8 mouse cellular contexts compared by ENCODE assay signal in the genomic region with DNA sequence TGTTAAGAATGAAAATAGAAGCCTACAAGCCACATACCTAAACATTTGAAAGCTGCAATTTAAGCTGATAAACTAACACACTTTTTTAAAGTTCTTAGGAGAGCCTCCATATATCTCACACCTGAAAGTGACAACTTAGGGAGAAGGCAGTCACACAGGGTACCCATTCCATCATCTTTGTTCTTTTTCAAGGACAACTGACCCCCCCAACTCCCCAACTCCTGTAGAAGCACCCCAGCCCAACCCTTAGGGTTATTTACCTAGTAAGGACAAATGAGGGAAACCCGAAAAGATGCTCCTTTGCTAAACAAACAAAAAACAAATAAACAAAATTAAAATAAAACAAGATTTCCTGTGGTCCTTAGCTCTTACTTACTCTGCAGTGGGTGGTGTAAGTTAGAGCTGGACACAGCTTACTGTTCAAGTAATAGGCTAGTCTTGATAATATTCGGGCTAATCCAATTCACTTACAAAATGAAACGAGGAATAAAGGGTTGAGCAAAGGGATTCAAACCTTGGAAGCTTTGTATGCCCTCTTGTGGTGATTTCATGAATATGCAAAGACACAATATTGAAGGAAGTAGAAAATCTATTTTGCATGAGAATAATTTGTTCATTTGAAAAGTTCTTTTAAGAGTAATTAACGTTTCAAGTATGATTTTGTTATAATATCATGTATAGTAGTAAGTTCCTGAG. TPM values are rescaled to one million over a fixed set of nuclear protein-coding genes. Genes with fewer than 3 reads are reported as not detected.
A peak's percentile ranks its signal among the peaks of the same experiment; 100 is the strongest.
DNase-seq lines count a peak whose midpoint lies in the region; ATAC-seq and TF ChIP-seq lines count a peak whose summit lies in the region.

No protein-coding gene starts in this region.

- POLR2A ChIA-PET in Patski (lab: Charles Lee) = no interaction called here

- no peak overlapping the region for H3K4me2 ChIP-seq in hindbrain, postnatal 0 days (ENCODE audit: low read depth, low read length)
- no peak overlapping the region for H3K4me2 ChIP-seq in hindbrain, embryonic 13.5 days
- H3K4me2 ChIP-seq in liver, embryonic 16.5 days (ENCODE audit: low read depth, low read length) = peak overlapping the region; percentile 17; the same call in 1 of the 2 replicates

- no peak overlapping the region for H3K4me3 ChIP-seq in hindbrain, postnatal 0 days (ENCODE audit: low read length)
- no peak overlapping the region for H3K4me3 ChIP-seq in hindbrain, embryonic 13.5 days
- no peak overlapping the region for H3K4me3 ChIP-seq in liver, embryonic 16.5 days (ENCODE audit: low read depth, low read length)

- 0 out of 2 replicates have a peak, but pooled peaks cover 2% of the 10 kb centered on the region for H3K9me3 ChIP-seq in hindbrain, postnatal 0 days (ENCODE audit: low read length)
- H3K9me3 ChIP-seq in hindbrain, embryonic 13.5 days = peaks cover 2% of the 10 kb centered on the region; the same call in 1 of the 2 replicates
- H3K9me3 ChIP-seq in liver, embryonic 16.5 days (replicated peaks; ENCODE audit: control insufficient read depth, low read length) = no peaks in the 10 kb centered on the region

- DNase-seq in hindbrain, postnatal 0 days (ENCODE audit: low spot score) = peak; percentile 60
- DNase-seq in CD4-positive, CD25-positive, alpha-beta regulatory T cell, adult 2 months (ENCODE audit: low read depth, low spot score) = peak; percentile 27
- no peak for DNase-seq in Patski (ENCODE audit: low read depth, low spot score)
- DNase-seq in yolk sac, embryonic 10.5 days (ENCODE audit: low spot score) = no peak
- DNase-seq in right cerebral cortex, postnatal 25 days = no peak
- no peak for DNase-seq in spleen, adult 12 weeks (ENCODE audit: low spot score)

- H3K27me3 ChIP-seq in hindbrain, postnatal 0 days (ENCODE audit: insufficient read depth, low read length) = no peaks in the 10 kb centered on the region
- H3K27me3 ChIP-seq in hindbrain, embryonic 13.5 days = no peaks in the 10 kb centered on the region
- H3K27me3 ChIP-seq in Patski = no peaks in the 10 kb centered on the region
- no peaks in the 10 kb centered on the region for H3K27me3 ChIP-seq in liver, embryonic 16.5 days (ENCODE audit: control insufficient read depth, insufficient read depth, low read depth, low read length)

- H3K9ac ChIP-seq in hindbrain, postnatal 0 days (replicated peaks; ENCODE audit: low read length) = no peak overlapping the region
- no peak overlapping the region for H3K9ac ChIP-seq in hindbrain, embryonic 13.5 days
- no peak overlapping the region for H3K9ac ChIP-seq in liver, embryonic 16.5 days (ENCODE audit: low read depth, low read length)

- H3K4me1 ChIP-seq in hindbrain, postnatal 0 days (ENCODE audit: insufficient read depth, low read length) = no peaks in the 10 kb centered on the region
- no peaks in the 10 kb centered on the region for H3K4me1 ChIP-seq in hindbrain, embryonic 13.5 days (replicated peaks)
- no peaks in the 10 kb centered on the region for H3K4me1 ChIP-seq in liver, embryonic 16.5 days (ENCODE audit: control insufficient read depth, low read depth, low read length)

- ATAC-seq in hindbrain, postnatal 0 days = no peak
- no peak for ATAC-seq in hindbrain, embryonic 13.5 days (ENCODE audit: low FRiP score)
- peak; percentile 54 for ATAC-seq in Patski
- ATAC-seq in liver, embryonic 16.5 days (ENCODE audit: low read depth) = no peak

- H3K36me3 ChIP-seq in hindbrain, postnatal 0 days (ENCODE audit: insufficient read depth, low read length) = no peaks in the 10 kb centered on the region
- no peaks in the 10 kb centered on the region for H3K36me3 ChIP-seq in hindbrain, embryonic 13.5 days
- H3K36me3 ChIP-seq in liver, embryonic 16.5 days (ENCODE audit: control insufficient read depth, insufficient read depth) = no peaks in the 10 kb centered on the region

- no peak overlapping the region for H3K27ac ChIP-seq in hindbrain, postnatal 0 days
- H3K27ac ChIP-seq in hindbrain, embryonic 13.5 days = no peak overlapping the region
- no peak overlapping the region for H3K27ac ChIP-seq in liver, embryonic 16.5 days (ENCODE audit: low read length)

- TF ChIP-seq CTCF in hindbrain, postnatal 0 days (IDR thresholded peaks at IDR 0.05; ENCODE audit: low read depth) = peak; percentile 65
- peak; percentile 58 for TF ChIP-seq CTCF in Patski (IDR thresholded peaks at IDR 0.05)

- CTCF ChIA-PET in Patski (lab: Charles Lee) = interaction anchor here (0.8 to 1.5 kb wide), 10 partner anchors 8 to 548 kb away, joined by 3 to 7 read pairs (median 3); a partner anchor contains a TSS

- 40% methylated on average over 4 of the region's 4 CpGs for WGBS in hindbrain, postnatal 0 days
- WGBS in hindbrain, embryonic 13.5 days = 53% methylated on average over 4 of the region's 4 CpGs
- 23% methylated on average over 4 of the region's 4 CpGs for WGBS in liver, embryonic 16.5 days (ENCODE audit: insufficient replicate concordance)

- in situ Hi-C loops in Patski (cut with MboI; ENCODE audit: low pct_unique_long_range_greater_than_20kb) = loop anchor here (10.0 kb wide), 1 partner anchor 958 kb away; no protein-coding TSS in a partner anchor

RNA-seq across cellular contexts. Expression of a gene that starts 32.1 kb away (rescaled TPM):
- 39.3 and 40.3 TPM in 2 replicates for total RNA-seq in hindbrain, postnatal 0 days (2014; rRNA removed)
- 29.4 and 30.8 TPM in 2 replicates for polyA plus RNA-seq in hindbrain, postnatal 0 days (2015; fragmentation: Nextera tagmentation; extraction: Ambion mirVana)
- 64.0 and 69.2 TPM in 2 replicates for polyA plus RNA-seq in hindbrain, embryonic 13.5 days (2015; fragmentation: Nextera tagmentation; extraction: Ambion mirVana)
- polyA plus RNA-seq in Patski (2021) = 32.8 TPM
- 11.1 and 11.4 TPM in 2 replicates for polyA plus RNA-seq in liver, embryonic 16.5 days (2015; fragmentation: Nextera tagmentation; extraction: Ambion mirVana)

RNA-seq across cellular contexts. Expression of a gene that starts 32.4 kb away (rescaled TPM):
- 2.3 and 5.8 TPM in 2 replicates for total RNA-seq in hindbrain, postnatal 0 days (2014; rRNA removed)
- 11.6 and 18.2 TPM in 2 replicates for polyA plus RNA-seq in hindbrain, postnatal 0 days (2015; fragmentation: Nextera tagmentation; extraction: Ambion mirVana)
- 17.8 and 17.9 TPM in 2 replicates for polyA plus RNA-seq in hindbrain, embryonic 13.5 days (2015; fragmentation: Nextera tagmentation; extraction: Ambion mirVana)
- 9.5 TPM for polyA plus RNA-seq in Patski (2021)
- 10.1 and 11.2 TPM in 2 replicates for polyA plus RNA-seq in liver, embryonic 16.5 days (2015; fragmentation: Nextera tagmentation; extraction: Ambion mirVana)

Comparison
In these comparisons a context has a peak if more than half of its experiments do, and no peak if none do; other contexts are left out.
1. DNase-seq: peak in hindbrain, postnatal 0 days (single experiment) and CD4-positive, CD25-positive, alpha-beta regulatory T cell, adult 2 months (single experiment); none in Patski (single experiment), yolk sac, embryonic 10.5 days (single experiment), right cerebral cortex, postnatal 25 days (single experiment) and spleen, adult 12 weeks (single experiment).